Mouse (Mus musculus): Measurements from ENCODE around the gene Olfr1415. TPM values are rescaled to one million over a fixed set of nuclear protein-coding genes. Genes with fewer than 3 reads are reported as not detected.

Gene Olfr1415
- not detected in 2 replicates for total RNA-seq (2023)

GRCm38 (mm10) chr1:92496001-92496400, at the start of gene Olfr1415:
Gene Olfr1415 (minus strand): TSS chr1:92496101.

GRCm38 (mm10) chr1:92518561-92518960, 22.7 kb upstream of the Olfr1415 start, which contains the start of gene Olfr1414:
Gene Olfr1414 (minus strand): TSS chr1:92518661.

GRCm38 (mm10) chr1:92485013-92485412, 10.9 kb downstream of the Olfr1415 start, which contains the start of gene Olfr1416:
Gene Olfr1416 (minus strand): TSS chr1:92485113.

GRCm38 (mm10) chr1:92473165-92474041, 22.5 kb downstream of the Olfr1415 start, which contains the start of gene Ndufa10:
Gene Ndufa10 (minus strand): TSS chr1:92473860.

Other genes starting within 250 kb of the Olfr1415 start
- gene Ndufa10, start 22.2 kb downstream of the Olfr1415 start, total RNA-seq (2023) = 59.4 and 69.1 TPM in 2 replicates
- not detected in 2 replicates for gene Olfr1416, start 11.0 kb downstream of the Olfr1415 start, total RNA-seq (2023)
- gene Olfr1414, start 22.6 kb upstream of the Olfr1415 start, total RNA-seq (2023) = not detected in 2 replicates
- not detected in 2 replicates for gene Olfr1413, start 75.2 kb upstream of the Olfr1415 start, total RNA-seq (2023)
- gene Olfr1412, start 89.7 kb upstream of the Olfr1415 start, total RNA-seq (2023) = not detected in 2 replicates
- gene Olfr1411, start 98.3 kb upstream of the Olfr1415 start, total RNA-seq (2023) = not detected in 2 replicates
- gene Olfr1410, start 109.7 kb upstream of the Olfr1415 start, total RNA-seq (2023) = not detected in 2 replicates
- gene Olfr12, start 121.7 kb upstream of the Olfr1415 start, total RNA-seq (2023) = not detected in 2 replicates
- gene Cops9, start 145.9 kb upstream of the Olfr1415 start, total RNA-seq (2023) = 109 and 139 TPM in 2 replicates
- gene Otos, start 152.7 kb upstream of the Olfr1415 start, total RNA-seq (2023) = 2.6 and 4.1 TPM in 2 replicates